Mouse (Mus musculus) heart, embryonic 13.5 days (tissue): ENCODE data around the gene Jmjd6. TPM values are rescaled to one million over a fixed set of nuclear protein-coding genes. Genes with fewer than 3 reads are reported as not detected.

Experiments used
- ATAC-seq: fragments of 200-750 bp; cut with Nextera tagmentation; 2 replicates; pipeline ENCODE4 v1.8.0; 2017; ENCODE audit warnings: moderate TSS enrichment; ENCODE audit not compliant: insufficient number of reproducible peaks, low FRiP score, low TSS enrichment; ENCODE audit errors: extremely low read depth
- H3K27ac ChIP-seq: fragments of 300-500 bp; sonication (generic); replicated peaks from 2 replicates; pipeline ENCODE4 v1.5.1; 2015; ENCODE audit warnings: moderate library complexity, mild to moderate bottlenecking, inconsistent platforms
- H3K27me3 ChIP-seq: fragments of 300-500 bp; sonication (generic); replicated peaks from 2 replicates; pipeline ENCODE4 v1.6.1; 2015; ENCODE audit warnings: mild to moderate bottlenecking, inconsistent platforms
- H3K36me3 ChIP-seq: fragments of 300-500 bp; sonication (generic); 2 replicates; pipeline ENCODE4 v1.6.1; 2015; ENCODE audit warnings: mild to moderate bottlenecking, inconsistent platforms
- H3K4me1 ChIP-seq: fragments of 300-500 bp; sonication (generic); 2 replicates; pipeline ENCODE4 v1.6.1; 2015; ENCODE audit warnings: inconsistent platforms
- H3K4me2 ChIP-seq: fragments of 300-500 bp; sonication (generic); 2 replicates; pipeline ENCODE4 v1.6.1; 2015; ENCODE audit warnings: inconsistent platforms, mild to moderate bottlenecking, moderate library complexity
- H3K4me3 ChIP-seq: fragments of 300-500 bp; sonication (generic); 2 replicates; pipeline ENCODE4 v1.5.1; 2015; ENCODE audit warnings: moderate library complexity, mild to moderate bottlenecking, inconsistent platforms
- H3K9ac ChIP-seq: fragments of 300-500 bp; sonication (generic); 2 replicates; pipeline ENCODE4 v1.6.1; 2015; ENCODE audit warnings: inconsistent platforms, mild to moderate bottlenecking, moderate library complexity
- H3K9me3 ChIP-seq: fragments of 300-500 bp; sonication (generic); 2 replicates; pipeline ENCODE4 v1.6.1; 2016; ENCODE audit warnings: inconsistent platforms
- WGBS: fragments of 180-500 bp; shearing (Covaris S2); methylation state at CpG from one replicate; pipeline ENCODE4 v1.1.7; 2015; ENCODE audit warnings: mixed read lengths; 5-methylcytosine and 5-hydroxymethylcytosine counted together
- polyA plus RNA-seq: library from polyadenylated mRNA; unstranded; fragments of >200 nt; fragmentation: Nextera tagmentation; extraction: Ambion mirVana; gene quantifications from 2 replicates; pipeline ENCODE4 v1.2.1, GENCODE M21; 2015

Jmjd6 gene
- polyA plus RNA-seq, 1 experiment from 2014 or later = 61.7 TPM

- WGBS = 60% methylated on average over 8 of the region's 8 CpGs
- H3K27ac ChIP-seq = 0 out of 2 replicates have a peak overlapping the region, but pooled peaks have one; percentile 10
- no peak for ATAC-seq
- H3K4me1 ChIP-seq = peaks cover 20% of the 10 kb centered on the region
- H3K9me3 ChIP-seq = no peaks in the 10 kb centered on the region
- no peak overlapping the region for H3K4me2 ChIP-seq
- H3K36me3 ChIP-seq = peaks cover 87% of the 10 kb centered on the region
- peak overlapping the region; percentile 14; the same call in 1 of the 2 replicates for H3K9ac ChIP-seq
- H3K27me3 ChIP-seq = no peaks in the 10 kb centered on the region
- H3K4me3 ChIP-seq = no peak overlapping the region
These were observed 26.0 kb upstream of the Jmjd6 start for GRCm38 (mm10) chr11:116869223-116869622.

DNA sequence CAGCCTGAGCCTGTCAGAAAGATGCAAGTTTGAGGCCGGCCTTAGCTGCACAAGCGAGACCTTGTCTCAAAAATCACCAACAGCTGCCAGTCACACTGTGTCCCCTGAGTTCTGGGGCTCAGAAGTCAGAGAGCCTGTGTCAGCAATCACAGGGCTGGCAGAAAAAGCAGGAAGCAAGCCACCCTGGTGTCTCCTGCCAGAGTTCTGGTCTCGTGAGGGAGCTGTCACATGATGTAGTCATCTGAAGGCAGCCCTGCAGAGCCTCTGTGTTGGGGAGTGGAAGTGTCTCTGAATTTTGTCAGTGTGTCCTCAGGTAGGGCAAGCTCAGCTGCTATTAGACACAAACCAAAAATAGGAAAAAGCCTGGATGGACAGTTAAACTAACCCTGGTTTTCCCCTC lies 24.9 kb upstream of the Jmjd6 start:
- WGBS = 52% methylated on average over 3 of the region's 3 CpGs
- H3K9me3 ChIP-seq = no peaks in the 10 kb centered on the region
- H3K9ac ChIP-seq = peak overlapping the region; percentile 44; the same call in 1 of the 2 replicates
- H3K27ac ChIP-seq = peak overlapping the region; percentile 50
- H3K4me1 ChIP-seq = peaks cover 26% of the 10 kb centered on the region
- no peak overlapping the region for H3K4me2 ChIP-seq
- H3K36me3 ChIP-seq = peaks cover 85% of the 10 kb centered on the region
- ATAC-seq = no peak
- H3K27me3 ChIP-seq = no peaks in the 10 kb centered on the region
- H3K4me3 ChIP-seq = no peak overlapping the region

DNA sequence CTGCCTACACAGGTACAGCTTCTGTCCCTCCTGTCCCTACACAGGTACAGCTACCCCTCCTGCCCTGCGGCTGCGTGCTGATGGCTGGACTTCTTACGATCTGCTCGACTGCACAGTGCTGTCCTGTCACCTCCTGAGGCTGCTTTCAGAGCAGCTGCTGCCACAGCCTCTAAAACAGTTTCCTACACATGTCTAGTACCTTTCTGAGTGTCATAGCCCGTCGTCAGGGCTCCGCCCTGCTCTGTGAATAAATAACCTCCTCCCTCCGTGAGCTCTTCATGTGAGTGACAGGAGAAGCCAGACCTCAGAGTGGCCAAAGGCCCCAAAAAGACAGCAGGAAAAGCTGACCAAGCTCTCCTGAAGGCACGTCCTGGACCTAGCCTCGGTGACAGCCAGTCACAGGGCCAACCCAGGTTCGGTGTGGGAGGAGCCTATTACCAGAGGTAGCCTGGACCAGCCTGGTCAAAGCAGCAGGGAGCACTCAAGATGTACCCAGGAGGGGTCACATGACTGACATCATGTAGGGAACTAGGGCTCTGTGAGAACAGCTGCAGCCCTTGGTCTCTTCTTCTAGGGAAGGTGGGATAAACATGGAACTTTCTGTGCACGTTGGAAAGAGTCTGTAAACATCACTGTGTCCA lies 22.8 kb upstream of the Jmjd6 start:
- Histone ChIP-seq H3K27me3 (no peaks in the 10 kb centered on the region), H3K4me2 (no peak overlapping the region), H3K4me3 (no peak overlapping the region), H3K4me1 (peaks cover 26% of the 10 kb centered on the region), H3K27ac (no peak overlapping the region), H3K36me3 (peaks cover 85% of the 10 kb centered on the region), H3K9ac (no peak overlapping the region), H3K9me3 (no peaks in the 10 kb centered on the region)
- ATAC-seq = no peak
- 74% methylated on average over 12 of the region's 12 CpGs for WGBS

GRCm38 (mm10) chr11:116864444-116864843 lies 21.2 kb upstream of the Jmjd6 start:
- peak overlapping the region; percentile 80 for H3K27ac ChIP-seq
- H3K4me1 ChIP-seq = peaks cover 24% of the 10 kb centered on the region
- H3K27me3 ChIP-seq = no peaks in the 10 kb centered on the region
- peak overlapping the region; percentile 30 for H3K9ac ChIP-seq
- whole genome bisulfite sequencing = 26% methylated on average over 10 of the region's 10 CpGs
- H3K4me2 ChIP-seq = no peak overlapping the region
- no peaks in the 10 kb centered on the region for H3K9me3 ChIP-seq
- peaks cover 89% of the 10 kb centered on the region for H3K36me3 ChIP-seq
- ATAC-seq = no peak
- no peak overlapping the region for H3K4me3 ChIP-seq

DNA sequence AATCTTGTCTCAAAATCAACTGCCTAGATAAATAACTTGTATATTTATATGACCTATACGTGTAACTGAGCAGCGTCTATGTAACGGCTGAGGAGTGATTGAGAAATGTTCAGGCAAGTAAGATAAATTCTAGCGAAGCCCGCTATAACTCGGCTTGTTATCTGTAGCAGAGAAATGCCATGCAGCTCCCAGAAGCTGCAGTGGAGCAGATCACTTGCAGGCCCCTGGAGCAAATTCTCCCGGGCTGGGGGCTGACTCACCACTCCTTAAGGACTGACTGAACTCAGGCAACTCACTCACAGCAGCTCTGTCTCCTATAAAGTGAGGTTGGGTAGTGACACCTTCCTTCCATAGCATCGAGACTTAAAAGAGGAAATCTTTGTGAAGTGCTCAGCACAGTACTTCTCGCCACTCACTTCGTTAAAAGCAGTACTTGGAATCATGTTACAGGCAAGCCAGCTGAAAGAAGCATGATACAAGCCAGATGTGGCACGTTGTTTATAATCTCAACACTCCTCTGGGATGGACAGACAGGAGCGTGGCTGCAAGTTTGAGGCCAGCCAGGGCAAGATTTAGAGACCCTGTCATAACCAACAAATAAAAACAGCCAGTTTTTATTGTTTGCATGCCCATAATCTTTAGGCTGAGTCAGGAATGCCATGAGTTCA lies 14.1 kb upstream of the Jmjd6 start:
- Histone ChIP-seq H3K27me3 (no peaks in the 10 kb centered on the region), H3K27ac (peak overlapping the region; percentile 30), H3K9ac (0 out of 2 replicates have a peak overlapping the region, but pooled peaks have one; percentile 1), H3K9me3 (no peaks in the 10 kb centered on the region), H3K36me3 (peaks cover 51% of the 10 kb centered on the region), H3K4me1 (peaks cover 28% of the 10 kb centered on the region), H3K4me2 (no peak overlapping the region), H3K4me3 (no peak overlapping the region)
- 32% methylated on average over 12 of the region's 12 CpGs for WGBS
- ATAC-seq = no peak

GRCm38 (mm10) chr11:116854279-116854678 lies 11.0 kb upstream of the Jmjd6 start:
- H3K4me1 ChIP-seq = peaks cover 47% of the 10 kb centered on the region
- no peaks in the 10 kb centered on the region for H3K9me3 ChIP-seq
- peak overlapping the region; percentile 86 for H3K4me2 ChIP-seq
- 31% methylated on average over 10 of the region's 10 CpGs for WGBS
- peak overlapping the region; percentile 99 for H3K4me3 ChIP-seq
- no peak for ATAC-seq
- peaks cover 47% of the 10 kb centered on the region for H3K36me3 ChIP-seq
- H3K27ac ChIP-seq = peak overlapping the region; percentile 100
- peak overlapping the region; percentile 99 for H3K9ac ChIP-seq
- no peaks in the 10 kb centered on the region for H3K27me3 ChIP-seq

- H3K4me3 ChIP-seq = peak overlapping the region; percentile 99
- H3K9me3 ChIP-seq = no peaks in the 10 kb centered on the region
- peak overlapping the region; percentile 99 for H3K9ac ChIP-seq
- H3K27me3 ChIP-seq = no peaks in the 10 kb centered on the region
- peaks cover 50% of the 10 kb centered on the region for H3K4me1 ChIP-seq
- peaks cover 47% of the 10 kb centered on the region for H3K36me3 ChIP-seq
- peak; percentile 84 for ATAC-seq
- WGBS = under 1% methylated on average over 36 of the region's 36 CpGs
- H3K27ac ChIP-seq = peak overlapping the region; percentile 100
- H3K4me2 ChIP-seq = peak overlapping the region; percentile 86
These were observed 10.3 kb upstream of the Jmjd6 start for GRCm38 (mm10) chr11:116853512-116853928.

DNA sequence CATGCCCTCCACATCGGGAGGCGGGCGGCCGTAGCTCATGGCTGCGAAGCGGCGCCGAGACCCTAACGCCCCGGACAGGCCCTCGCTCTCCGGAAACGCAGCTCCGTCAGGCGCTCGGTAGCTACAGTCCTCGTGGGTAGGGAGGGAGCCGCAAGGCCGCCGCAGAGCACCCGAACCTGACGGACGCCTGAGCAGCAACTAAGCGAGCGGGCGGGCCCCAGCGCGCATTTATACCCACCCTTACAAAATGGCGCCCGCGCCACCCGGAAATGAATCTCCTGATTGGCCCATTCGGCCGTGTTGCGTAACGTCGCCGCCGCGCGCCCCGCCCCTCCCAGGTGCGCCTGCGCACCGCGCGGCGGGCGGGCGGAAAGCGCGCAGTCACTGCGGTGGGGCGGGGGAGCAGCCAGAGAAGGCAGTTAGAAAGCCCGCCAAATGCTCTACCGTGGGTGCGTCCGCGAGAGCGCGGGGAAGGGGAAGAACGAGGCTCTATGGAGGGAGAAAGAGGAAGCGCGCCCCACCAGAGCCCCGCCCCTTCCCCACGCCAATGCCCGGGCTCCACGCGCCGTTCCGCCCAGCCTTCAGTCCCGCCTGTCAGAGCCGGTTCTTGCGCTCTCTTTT lies 9.8 kb upstream of the Jmjd6 start, which contains the start of gene Srsf2:
TSS of gene Srsf2 (minus strand) at position 204 of the 621 bp plus-strand sequence.
- Histone ChIP-seq H3K27ac (peak within 1 kb of the TSS; percentile 100), H3K27me3 (no peaks in the 10 kb centered on the region), H3K4me1 (peaks cover 52% of the 10 kb centered on the region), H3K4me3 (peak within 1 kb of the TSS; percentile 99), H3K9ac (peak within 1 kb of the TSS; percentile 99), H3K4me2 (peak within 1 kb of the TSS; percentile 86), H3K9me3 (no peaks in the 10 kb centered on the region), H3K36me3 (peaks cover 49% of the 10 kb centered on the region)
- WGBS = under 1% methylated on average over 73 of the region's 74 CpGs
- peak; percentile 85 for ATAC-seq

GRCm38 (mm10) chr11:116852291-116852890 lies 9.1 kb upstream of the Jmjd6 start, which contains the start of gene Mfsd11:
TSS of gene Mfsd11 (plus strand) at chr11:116852440.
- H3K4me3 ChIP-seq = peak within 1 kb of the TSS; percentile 99
- peak within 1 kb of the TSS; percentile 100 for H3K27ac ChIP-seq
- peaks cover 49% of the 10 kb centered on the region for H3K4me1 ChIP-seq
- peaks cover 52% of the 10 kb centered on the region for H3K36me3 ChIP-seq
- H3K27me3 ChIP-seq = no peaks in the 10 kb centered on the region
- peak; percentile 71 for ATAC-seq
- H3K4me2 ChIP-seq = peak within 1 kb of the TSS; percentile 86
- under 1% methylated on average over 89 of the region's 91 CpGs for WGBS
- no peaks in the 10 kb centered on the region for H3K9me3 ChIP-seq
- H3K9ac ChIP-seq = peak within 1 kb of the TSS; percentile 99

GRCm38 (mm10) chr11:116851576-116852290 lies 8.5 kb upstream of the Jmjd6 start:
- Histone ChIP-seq H3K9ac (peak overlapping the region; percentile 99), H3K36me3 (peaks cover 57% of the 10 kb centered on the region), H3K4me3 (peak overlapping the region; percentile 99), H3K4me1 (peaks cover 43% of the 10 kb centered on the region), H3K27me3 (no peaks in the 10 kb centered on the region), H3K4me2 (peak overlapping the region; percentile 86), H3K9me3 (no peaks in the 10 kb centered on the region), H3K27ac (peak overlapping the region; percentile 100)
- no peak for ATAC-seq
- WGBS = under 1% methylated on average over 29 of the region's 29 CpGs
